In genomic region chr12:4020505-4020904, GRCm38 (mm10) we compare ENCODE assay signal across 11 mouse cellular contexts. TPM values are rescaled to one million over a fixed set of nuclear protein-coding genes. Genes with fewer than 3 reads are reported as not detected.
DNase-seq lines count a peak whose midpoint lies in the region; ATAC-seq and TF ChIP-seq lines count a peak whose summit lies in the region.
"Had no signal": no experiment of that assay in that cellular context is flagged by ENCODE, and none has a peak within 500 bp of the region (broad histone marks: within the 10 kb centered on the region; RNA-seq: fewer than 3 reads in every experiment).

No protein-coding gene starts in this region.

- 0 out of 2 replicates have a peak overlapping the region, but pooled peaks have one; percentile 29 for H3K27ac ChIP-seq in hindbrain, embryonic 10.5 days
- no peak overlapping the region for H3K27ac ChIP-seq in hindbrain, embryonic 11.5 days (ENCODE audit: low read depth, low read length)
- peak overlapping the region; percentile 72; the same call in 1 of the 2 replicates for H3K27ac ChIP-seq in heart, embryonic 11.5 days (ENCODE audit: low read depth, low read length)
- no peak overlapping the region; the same call in 1 of the 2 replicates for H3K27ac ChIP-seq in hindbrain, embryonic 15.5 days (replicated peaks)
- no peak overlapping the region for H3K27ac ChIP-seq in intestine, postnatal 0 days (ENCODE audit: low read depth, low read length)
- no peak overlapping the region for H3K27ac ChIP-seq in liver, postnatal 0 days (ENCODE audit: low read depth)
- H3K27ac ChIP-seq: liver, embryonic 13.5 days had no signal

- no peaks in the 10 kb centered on the region for H3K36me3 ChIP-seq in hindbrain, embryonic 10.5 days
- no peaks in the 10 kb centered on the region for H3K36me3 ChIP-seq in hindbrain, embryonic 11.5 days (ENCODE audit: control insufficient read depth, insufficient read depth, low read length)
- no peaks in the 10 kb centered on the region for H3K36me3 ChIP-seq in heart, embryonic 11.5 days (ENCODE audit: control insufficient read depth, insufficient read depth, low read length)
- no peaks in the 10 kb centered on the region for H3K36me3 ChIP-seq in hindbrain, embryonic 15.5 days
- no peaks in the 10 kb centered on the region for H3K36me3 ChIP-seq in intestine, postnatal 0 days (ENCODE audit: control insufficient read depth, insufficient read depth)
- no peaks in the 10 kb centered on the region for H3K36me3 ChIP-seq in liver, postnatal 0 days (replicated peaks; ENCODE audit: insufficient read depth, low read length)
- H3K36me3 ChIP-seq: liver, embryonic 13.5 days had no signal

- H3K9ac ChIP-seq in hindbrain, embryonic 11.5 days (ENCODE audit: low read depth, low read length): no peak overlapping the region
- H3K9ac ChIP-seq in heart, embryonic 11.5 days (ENCODE audit: low read depth, low read length): no peak overlapping the region
- no peak overlapping the region for H3K9ac ChIP-seq in hindbrain, embryonic 15.5 days
- H3K9ac ChIP-seq in intestine, postnatal 0 days (ENCODE audit: low read depth, low read length): no peak overlapping the region
- H3K9ac ChIP-seq in liver, postnatal 0 days (replicated peaks): no peak overlapping the region
- H3K9ac ChIP-seq: liver, embryonic 13.5 days had no signal

- WGBS in hindbrain, embryonic 10.5 days: 51% methylated on average over 8 of the region's 8 CpGs
- 53% methylated on average over 8 of the region's 8 CpGs for WGBS in hindbrain, embryonic 11.5 days
- WGBS in heart, embryonic 11.5 days (ENCODE audit: insufficient replicate concordance): 28% methylated on average over 8 of the region's 8 CpGs
- 36% methylated on average over 8 of the region's 8 CpGs for WGBS in hindbrain, embryonic 15.5 days
- 61% methylated on average over 8 of the region's 8 CpGs for WGBS in intestine, postnatal 0 days
- 65% methylated on average over 8 of the region's 8 CpGs for WGBS in liver, postnatal 0 days (ENCODE audit: insufficient replicate concordance)

- no peak for TF ChIP-seq POLR2A in brain, embryonic 14.5 days (IDR thresholded peaks at IDR 0.05; ENCODE audit: borderline replicate concordance, extremely low read depth, insufficient read depth, insufficient read length, poor library complexity, severe bottlenecking)

- DNase-seq in hindbrain, embryonic 10.5 days (ENCODE audit: low spot score): no peak
- no peak for DNase-seq in hindbrain, embryonic 11.5 days (ENCODE audit: low spot score)
- DNase-seq in brain, embryonic 14.5 days (ENCODE audit: low read depth): peak; percentile 40
- DNase-seq in left cerebral cortex, adult 8-10 months (ENCODE audit: low spot score in 2 of 2): no peak
- DNase-seq in liver, postnatal 0 days: no peak
- DNase-seq: liver, embryonic 13.5 days; right cerebral cortex, adult 18-20 months had no signal

- no peaks in the 10 kb centered on the region for H3K27me3 ChIP-seq in hindbrain, embryonic 10.5 days (ENCODE audit: insufficient read depth, poor library complexity, severe bottlenecking)
- H3K27me3 ChIP-seq in hindbrain, embryonic 11.5 days (ENCODE audit: control insufficient read depth, insufficient read depth, low read length): no peaks in the 10 kb centered on the region
- no peaks in the 10 kb centered on the region for H3K27me3 ChIP-seq in heart, embryonic 11.5 days (ENCODE audit: control insufficient read depth, insufficient read depth, low read length)
- no peaks in the 10 kb centered on the region for H3K27me3 ChIP-seq in hindbrain, embryonic 15.5 days
- no peaks in the 10 kb centered on the region for H3K27me3 ChIP-seq in intestine, postnatal 0 days (replicated peaks; ENCODE audit: control insufficient read depth, insufficient read depth, low read length)
- no peaks in the 10 kb centered on the region for H3K27me3 ChIP-seq in liver, postnatal 0 days (ENCODE audit: insufficient read depth, low read length)
- H3K27me3 ChIP-seq: CH12.LX; liver, embryonic 13.5 days had no signal

- TF ChIP-seq EP300 in liver, postnatal 0 days (IDR thresholded peaks at IDR 0.05; ENCODE audit: low read depth): no peak

- peaks cover 5% of the 10 kb centered on the region; the same call in 1 of the 2 replicates for H3K4me1 ChIP-seq in hindbrain, embryonic 10.5 days (replicated peaks)
- H3K4me1 ChIP-seq in hindbrain, embryonic 11.5 days (replicated peaks; ENCODE audit: control insufficient read depth, insufficient read depth, low read length): 0 out of 2 replicates have a peak, but pooled peaks cover 2% of the 10 kb centered on the region
- peaks cover 14% of the 10 kb centered on the region; the same call in 1 of the 2 replicates for H3K4me1 ChIP-seq in heart, embryonic 11.5 days (ENCODE audit: control insufficient read depth, insufficient read depth, low read length)
- peaks cover 12% of the 10 kb centered on the region for H3K4me1 ChIP-seq in hindbrain, embryonic 15.5 days (replicated peaks)
- H3K4me1 ChIP-seq in intestine, postnatal 0 days (replicated peaks; ENCODE audit: control insufficient read depth, insufficient read depth, low read length): no peaks in the 10 kb centered on the region
- H3K4me1 ChIP-seq in liver, postnatal 0 days (ENCODE audit: insufficient read depth): no peaks in the 10 kb centered on the region
- H3K4me1 ChIP-seq: liver, embryonic 13.5 days had no signal

- no peak overlapping the region for H3K4me2 ChIP-seq in hindbrain, embryonic 11.5 days (replicated peaks; ENCODE audit: low read depth, low read length)
- H3K4me2 ChIP-seq in heart, embryonic 11.5 days: no peak overlapping the region
- no peak overlapping the region for H3K4me2 ChIP-seq in hindbrain, embryonic 15.5 days
- H3K4me2 ChIP-seq in intestine, postnatal 0 days (replicated peaks; ENCODE audit: low read depth): no peak overlapping the region
- no peak overlapping the region for H3K4me2 ChIP-seq in liver, postnatal 0 days (ENCODE audit: low read depth, low read length)
- H3K4me2 ChIP-seq: liver, embryonic 13.5 days had no signal

- no peak for TF ChIP-seq CTCF in brain, embryonic 14.5 days (IDR thresholded peaks at IDR 0.05; ENCODE audit: borderline replicate concordance, extremely low read depth, insufficient read depth, insufficient read length)
- TF ChIP-seq CTCF in intestine, postnatal 0 days (IDR thresholded peaks at IDR 0.05; ENCODE audit: low read depth): no peak
- no peak for TF ChIP-seq CTCF in liver, postnatal 0 days (IDR thresholded peaks at IDR 0.05; ENCODE audit: low read depth)

- no peak overlapping the region for H3K4me3 ChIP-seq in hindbrain, embryonic 10.5 days
- no peak overlapping the region for H3K4me3 ChIP-seq in hindbrain, embryonic 11.5 days (ENCODE audit: low read depth, low read length)
- no peak overlapping the region for H3K4me3 ChIP-seq in heart, embryonic 11.5 days (ENCODE audit: low read depth, low read length)
- H3K4me3 ChIP-seq in hindbrain, embryonic 15.5 days: no peak overlapping the region
- H3K4me3 ChIP-seq in intestine, postnatal 0 days (ENCODE audit: low read depth, low read length): no peak overlapping the region
- no peak overlapping the region for H3K4me3 ChIP-seq in liver, postnatal 0 days (ENCODE audit: low read depth, low read length)
- H3K4me3 ChIP-seq: liver, embryonic 13.5 days had no signal

- ATAC-seq in hindbrain, embryonic 11.5 days (ENCODE audit: low FRiP score): no peak
- ATAC-seq in heart, embryonic 11.5 days (replicated peaks; ENCODE audit: insufficient number of reproducible peaks, low FRiP score, low TSS enrichment): peak; percentile 76; the same call in 1 of the 2 replicates
- peak; percentile 37; the same call in 1 of the 2 replicates for ATAC-seq in hindbrain, embryonic 15.5 days (ENCODE audit: low FRiP score, low read depth)
- no peak for ATAC-seq in intestine, postnatal 0 days
- no peak for ATAC-seq in liver, postnatal 0 days

- H3K9me3 ChIP-seq in hindbrain, embryonic 10.5 days: no peaks in the 10 kb centered on the region
- no peaks in the 10 kb centered on the region for H3K9me3 ChIP-seq in hindbrain, embryonic 11.5 days (ENCODE audit: control insufficient read depth, low read length)
- H3K9me3 ChIP-seq in heart, embryonic 11.5 days (replicated peaks; ENCODE audit: control insufficient read depth, low read length): no peaks in the 10 kb centered on the region
- H3K9me3 ChIP-seq in hindbrain, embryonic 15.5 days: no peaks in the 10 kb centered on the region
- no peaks in the 10 kb centered on the region for H3K9me3 ChIP-seq in intestine, postnatal 0 days (ENCODE audit: control insufficient read depth)
- no peaks in the 10 kb centered on the region for H3K9me3 ChIP-seq in liver, postnatal 0 days (ENCODE audit: low read length)
- H3K9me3 ChIP-seq: liver, embryonic 13.5 days had no signal

RNA-seq across cellular contexts. Expression of gene Efr3b, which starts 18.2 kb away (rescaled TPM):
- 10.6 and 16.5 TPM in 2 replicates for polyA plus RNA-seq in hindbrain, embryonic 10.5 days (2016; fragmentation: Nextera tagmentation; extraction: Ambion mirVana)
- 11.2 and 14.5 TPM in 2 replicates for polyA plus RNA-seq in hindbrain, embryonic 11.5 days (2014; fragmentation: Nextera tagmentation; extraction: Ambion mirVana)
- polyA plus RNA-seq in brain, embryonic 14.5 days (2012; rRNA removed): 41.6 and 65.6 TPM in 2 replicates
- 6.4 and 10.5 TPM in 2 replicates for polyA plus RNA-seq in heart, embryonic 11.5 days (2014; fragmentation: Nextera tagmentation; extraction: Ambion mirVana)
- 38.6 and 42.1 TPM in 2 replicates for polyA plus RNA-seq in hindbrain, embryonic 15.5 days (2015; fragmentation: Nextera tagmentation; extraction: Ambion mirVana)
- 100 to 1,000 TPM; 116 to 119 (median 117) TPM for total RNA-seq in left cerebral cortex, adult 8-10 months (2022)
- 3.2 and 3.9 TPM in 2 replicates for polyA plus RNA-seq in intestine, postnatal 0 days (2015; fragmentation: Nextera tagmentation; extraction: Ambion mirVana)
- 0.04 and 0.05 TPM in 2 replicates for polyA plus RNA-seq in liver, postnatal 0 days (2015; fragmentation: Nextera tagmentation; extraction: Ambion mirVana)

Comparison
In these comparisons a context has a peak if more than half of its experiments do, and no peak if none do; other contexts are left out.
1. H3K27ac ChIP-seq: peak in hindbrain, embryonic 10.5 days (single experiment) and heart, embryonic 11.5 days (single experiment); none in hindbrain, embryonic 11.5 days (single experiment), hindbrain, embryonic 15.5 days (single experiment), intestine, postnatal 0 days (single experiment) and liver, postnatal 0 days (single experiment).
2. ATAC-seq: peak in heart, embryonic 11.5 days (single experiment) and hindbrain, embryonic 15.5 days (single experiment); none in hindbrain, embryonic 11.5 days (single experiment), intestine, postnatal 0 days (single experiment) and liver, postnatal 0 days (single experiment).